Mouse (Mus musculus) hindbrain, embryonic 14.5 days (tissue): Measurements from ENCODE around the gene Fermt2. TPM values are rescaled to one million over a fixed set of nuclear protein-coding genes. Genes with fewer than 3 reads are reported as not detected.

Source experiments
- ATAC-seq: fragments of 200-750 bp; cut with Nextera tagmentation; 2 replicates; pipeline ENCODE4 v1.8.0; 2017; ENCODE audit warnings: moderate number of reproducible peaks, mild to moderate bottlenecking, moderate TSS enrichment, moderate library complexity; ENCODE audit not compliant: low FRiP score
- DNase-seq: peaks from one replicate; pipeline ENCODE4 v3.0.0-alpha.2; 2015; ENCODE audit warnings: low spot score
- H3K27ac ChIP-seq: fragments of 300-500 bp; sonication (generic); 2 replicates; pipeline ENCODE4 v1.5.1; 2014; ENCODE audit warnings: mild to moderate bottlenecking, moderate library complexity
- H3K27me3 ChIP-seq: fragments of 300-500 bp; sonication (generic); 2 replicates; pipeline ENCODE4 v1.6.1; 2014; ENCODE audit warnings: mild to moderate bottlenecking, low read length, mixed read lengths; ENCODE audit not compliant: control insufficient read depth, insufficient read depth
- H3K36me3 ChIP-seq: fragments of 300-500 bp; sonication (generic); replicated peaks from 2 replicates; pipeline ENCODE4 v1.6.1; 2014; ENCODE audit not compliant: control insufficient read depth, insufficient read depth
- H3K4me1 ChIP-seq: fragments of 300-500 bp; sonication (generic); replicated peaks from 2 replicates; pipeline ENCODE4 v1.6.1; 2014; ENCODE audit warnings: antibody characterized with exemption, low read length, mixed read lengths; ENCODE audit not compliant: control insufficient read depth, insufficient read depth
- H3K4me2 ChIP-seq: fragments of 300-500 bp; sonication (generic); replicated peaks from 2 replicates; pipeline ENCODE4 v1.6.1; 2014; ENCODE audit warnings: mild to moderate bottlenecking, moderate library complexity
- H3K4me3 ChIP-seq: fragments of 300-500 bp; sonication (generic); replicated peaks from 2 replicates; pipeline ENCODE4 v1.5.1; 2014; ENCODE audit warnings: mild to moderate bottlenecking, low read length
- H3K9ac ChIP-seq: fragments of 300-500 bp; sonication (generic); 2 replicates; pipeline ENCODE4 v1.6.1; 2014
- H3K9me3 ChIP-seq: fragments of 300-500 bp; sonication (generic); 2 replicates; pipeline ENCODE4 v1.6.1; 2016; ENCODE audit warnings: low read length; ENCODE audit not compliant: control insufficient read depth
- WGBS: fragments of 180-500 bp; shearing (Covaris S2); extraction: QIAGEN DNeasy Blood & Tissue Kit; methylation state at CpG from one replicate; pipeline ENCODE4 v1.1.7; 2014; 5-methylcytosine and 5-hydroxymethylcytosine counted together
- polyA plus RNA-seq: library from polyadenylated mRNA; unstranded; fragments of >200 nt; fragmentation: Nextera tagmentation; extraction: Ambion mirVana; gene quantifications from 2 replicates; pipeline ENCODE4 v1.2.1, GENCODE M21; 2014

The Fermt2 gene
- polyA plus RNA-seq, 1 experiment from 2014 or later: 63.9 TPM

DNA sequence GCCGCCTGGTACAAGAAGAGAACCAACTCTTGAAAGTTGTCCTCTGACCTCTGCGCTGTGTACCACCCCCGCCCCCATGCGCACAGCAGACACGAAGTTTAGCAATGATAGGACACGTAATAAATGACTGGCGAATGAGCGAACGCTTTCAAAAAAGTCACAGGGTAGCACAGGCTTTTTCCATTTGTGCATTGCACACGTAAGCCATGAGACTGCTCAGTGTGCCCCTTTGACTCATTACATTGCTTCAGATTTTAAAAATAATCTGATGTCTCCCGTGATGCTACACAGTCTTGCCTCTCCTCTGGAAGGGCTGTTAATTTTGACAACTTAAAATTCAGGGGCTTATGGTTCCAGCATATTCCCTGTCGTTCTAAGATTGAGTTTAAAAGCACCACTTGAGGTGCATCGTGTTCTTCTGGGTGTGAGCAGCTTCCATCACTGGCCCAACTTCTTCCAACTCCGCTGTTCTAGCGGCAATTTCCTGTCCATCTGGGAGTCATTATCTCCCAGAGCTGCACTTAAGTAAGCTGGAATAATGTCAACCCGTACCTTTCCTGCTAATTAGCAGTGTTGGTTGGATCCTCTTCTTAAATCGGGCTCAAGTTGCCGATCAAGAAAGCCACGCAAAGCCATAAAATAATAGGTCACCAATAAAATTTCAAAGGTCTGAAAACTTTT is 91.5 kb downstream of the Fermt2 start:
- Histone ChIP-seq H3K27me3 (no peaks in the 10 kb centered on the region), H3K4me2 (no peak overlapping the region), H3K9me3 (no peaks in the 10 kb centered on the region), H3K36me3 (no peaks in the 10 kb centered on the region), H3K27ac (no peak overlapping the region), H3K4me3 (no peak overlapping the region), H3K9ac (no peak overlapping the region), H3K4me1 (no peaks in the 10 kb centered on the region)
- DNase-seq (no peak), ATAC-seq (no peak)
- 84% methylated on average over 19 of the region's 19 CpGs for WGBS

DNA sequence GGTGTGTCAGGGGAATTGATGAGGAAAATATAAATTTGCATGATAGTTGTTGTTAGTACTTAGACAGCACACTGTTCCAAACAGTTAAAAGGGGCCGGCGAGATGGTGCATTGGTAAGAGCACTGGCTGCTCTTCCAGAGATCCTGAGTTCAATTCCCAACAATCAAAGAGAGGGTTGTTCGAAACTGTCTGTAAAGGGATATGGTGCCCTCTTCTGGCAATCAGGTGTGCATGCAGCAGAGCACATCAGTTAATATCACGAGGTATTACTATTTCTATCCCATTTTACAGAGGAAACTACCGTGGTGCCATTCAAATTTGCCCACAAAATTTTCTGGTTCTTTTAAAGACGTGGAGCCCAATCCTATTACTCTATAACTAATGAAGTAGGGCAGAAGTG is 95.7 kb downstream of the Fermt2 start:
- DNase-seq (no peak), ATAC-seq (no peak)
- Histone ChIP-seq H3K27ac (no peak overlapping the region), H3K36me3 (no peaks in the 10 kb centered on the region), H3K4me2 (no peak overlapping the region), H3K27me3 (no peaks in the 10 kb centered on the region), H3K4me1 (no peaks in the 10 kb centered on the region), H3K4me3 (no peak overlapping the region), H3K9me3 (peaks cover 4% of the 10 kb centered on the region; the same call in 1 of the 2 replicates), H3K9ac (no peak overlapping the region)
- WGBS: 72% methylated on average over 6 of the region's 6 CpGs

DNA sequence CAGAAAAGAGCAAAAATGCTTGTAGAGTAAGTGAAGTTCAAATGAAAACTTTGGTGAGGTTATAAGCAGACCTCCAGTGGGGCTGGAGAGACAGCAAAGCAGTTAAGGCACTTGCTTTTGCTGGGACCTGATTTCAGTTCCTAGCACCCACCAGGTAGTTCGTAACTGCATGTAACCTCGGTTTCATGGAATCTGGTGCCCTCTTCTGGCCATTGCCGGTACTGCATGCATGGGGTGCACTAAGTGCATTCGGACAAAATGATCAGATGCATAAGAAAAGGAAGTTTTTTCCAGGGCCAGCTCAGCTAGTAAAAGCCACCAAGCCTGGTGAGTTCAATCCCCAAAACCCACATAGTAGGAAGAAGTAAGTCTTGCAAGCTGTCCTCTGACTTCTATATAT is 97.9 kb downstream of the Fermt2 start:
- ATAC-seq (no peak), DNase-seq (no peak)
- Histone ChIP-seq H3K9ac (no peak overlapping the region), H3K36me3 (no peaks in the 10 kb centered on the region), H3K4me1 (no peaks in the 10 kb centered on the region), H3K4me3 (no peak overlapping the region), H3K9me3 (peaks cover 4% of the 10 kb centered on the region; the same call in 1 of the 2 replicates), H3K27ac (no peak overlapping the region), H3K4me2 (no peak overlapping the region), H3K27me3 (no peaks in the 10 kb centered on the region)
- 77% methylated on average over 4 of the region's 4 CpGs for WGBS

DNA sequence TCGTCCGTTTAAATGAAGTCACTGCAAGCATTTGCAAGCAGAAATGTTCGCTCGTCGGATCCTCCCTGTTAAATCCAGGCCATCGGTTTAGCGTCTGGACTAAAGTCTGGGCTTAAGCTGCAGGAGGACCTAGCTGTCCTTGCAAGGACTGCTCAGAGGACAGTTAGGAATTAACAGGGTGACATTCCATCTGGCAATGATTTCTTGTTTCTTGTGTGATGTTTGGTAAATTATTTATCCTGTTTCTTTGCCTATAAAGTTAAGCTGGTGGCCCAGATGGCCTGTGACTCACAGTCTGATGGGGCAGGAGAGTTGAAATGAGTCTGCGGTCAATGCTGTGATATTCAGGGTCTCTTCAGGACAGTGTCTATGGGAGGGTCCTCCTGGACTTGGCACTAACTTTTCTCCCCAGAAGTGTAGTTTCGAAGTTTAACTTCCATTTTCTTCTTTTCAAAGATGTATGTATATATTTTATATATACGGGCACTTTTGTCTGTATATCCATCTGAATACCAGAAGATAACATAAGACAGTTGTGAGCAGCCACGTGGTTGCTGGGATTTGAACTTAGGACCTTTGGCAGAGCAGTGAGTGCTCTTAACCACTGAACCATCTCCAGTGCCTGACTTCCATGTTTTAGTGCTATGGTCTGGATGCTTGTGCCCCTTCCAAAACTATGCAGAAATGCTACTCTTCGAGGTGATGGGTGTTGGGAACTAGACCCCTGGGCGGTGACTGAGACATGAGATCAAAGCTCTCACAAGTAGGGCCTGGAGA is 99.7 kb downstream of the Fermt2 start:
- Histone ChIP-seq H3K27ac (no peak overlapping the region), H3K4me3 (no peak overlapping the region), H3K4me1 (no peaks in the 10 kb centered on the region), H3K27me3 (no peaks in the 10 kb centered on the region), H3K4me2 (no peak overlapping the region), H3K36me3 (no peaks in the 10 kb centered on the region), H3K9me3 (peaks cover 4% of the 10 kb centered on the region), H3K9ac (no peak overlapping the region)
- no peak for DNase-seq
- 93% methylated on average over 13 of the region's 13 CpGs for WGBS
- no peak for ATAC-seq

DNA sequence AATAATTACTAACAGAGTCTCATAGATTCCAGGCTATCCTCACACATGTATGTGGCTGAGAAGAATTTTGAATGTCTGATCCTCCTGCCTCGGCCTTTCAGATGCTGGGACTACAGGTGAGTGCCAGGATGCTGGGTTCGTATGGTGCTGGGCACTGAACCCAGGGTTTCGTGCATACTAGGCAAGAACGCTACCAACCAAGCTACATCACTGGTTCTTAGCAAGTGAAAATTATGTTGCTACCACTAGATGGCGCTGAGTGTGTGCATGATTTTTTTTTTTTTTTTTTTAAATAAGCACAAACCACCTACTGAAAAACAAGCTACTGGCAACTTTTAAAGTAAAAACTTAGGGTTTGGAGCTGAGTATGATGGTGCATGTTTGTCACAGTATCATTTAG is 106.7 kb downstream of the Fermt2 start:
- H3K4me3 ChIP-seq: no peak overlapping the region
- no peaks in the 10 kb centered on the region; the same call in 1 of the 2 replicates for H3K9me3 ChIP-seq
- no peak overlapping the region for H3K4me2 ChIP-seq
- H3K27ac ChIP-seq: no peak overlapping the region
- WGBS: 8% methylated on average over 5 of the region's 5 CpGs
- H3K36me3 ChIP-seq: no peaks in the 10 kb centered on the region
- DNase-seq (peak; percentile 90), ATAC-seq (peak; percentile 60; the same call in 1 of the 2 replicates)
- no peaks in the 10 kb centered on the region for H3K27me3 ChIP-seq
- no peaks in the 10 kb centered on the region for H3K4me1 ChIP-seq
- no peak overlapping the region for H3K9ac ChIP-seq

DNA sequence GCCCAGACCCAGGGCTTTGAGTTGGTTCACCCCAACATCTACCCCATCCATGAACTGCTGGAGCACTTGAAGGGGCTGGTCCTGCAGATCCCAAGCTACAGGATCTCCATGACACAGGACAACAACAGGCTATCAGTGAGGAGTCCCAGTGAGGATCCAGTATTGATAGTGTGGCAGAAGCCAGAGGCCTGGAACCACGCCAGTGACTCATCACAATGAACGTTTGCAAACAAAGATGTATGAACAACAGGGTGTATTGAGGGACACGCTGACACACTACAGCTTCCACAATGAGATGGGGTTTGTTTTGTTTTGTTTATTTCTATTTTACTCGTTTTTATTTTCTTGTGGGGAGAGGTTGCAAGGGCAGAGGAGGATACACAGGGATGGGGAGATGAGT is 107.5 kb downstream of the Fermt2 start:
- Histone ChIP-seq H3K27ac (no peak overlapping the region), H3K4me1 (no peaks in the 10 kb centered on the region), H3K4me2 (no peak overlapping the region), H3K4me3 (no peak overlapping the region), H3K27me3 (no peaks in the 10 kb centered on the region), H3K9ac (no peak overlapping the region), H3K36me3 (no peaks in the 10 kb centered on the region), H3K9me3 (no peaks in the 10 kb centered on the region; the same call in 1 of the 2 replicates)
- no peak for ATAC-seq
- DNase-seq: no peak
- WGBS: 49% methylated on average over 4 of the region's 4 CpGs

DNA sequence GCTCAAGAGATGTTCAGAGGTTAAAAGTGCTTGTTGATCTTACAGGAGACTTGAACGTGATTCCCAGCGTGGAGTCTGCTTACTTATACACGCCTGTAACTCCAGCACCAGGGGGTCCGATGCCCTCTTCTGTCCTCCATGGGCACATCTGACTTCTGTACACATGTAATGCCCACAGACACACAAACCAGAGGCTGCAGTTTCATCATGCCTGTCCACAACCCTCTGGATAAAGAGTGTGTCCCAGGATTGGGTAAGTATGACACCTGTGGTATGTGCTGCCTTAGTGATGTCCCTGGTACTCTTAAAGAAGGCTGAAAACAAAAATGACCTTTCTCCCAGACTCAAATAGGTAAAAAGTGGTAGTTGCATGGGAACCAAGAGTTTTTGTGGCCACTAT is 110.6 kb downstream of the Fermt2 start:
- DNase-seq (no peak), ATAC-seq (no peak)
- no peak overlapping the region for H3K27ac ChIP-seq
- H3K9me3 ChIP-seq: no peaks in the 10 kb centered on the region
- H3K27me3 ChIP-seq: no peaks in the 10 kb centered on the region
- no peak overlapping the region for H3K4me3 ChIP-seq
- H3K36me3 ChIP-seq: no peaks in the 10 kb centered on the region
- no peaks in the 10 kb centered on the region for H3K4me1 ChIP-seq
- 89% methylated on average over 4 of the region's 4 CpGs for WGBS
- no peak overlapping the region for H3K4me2 ChIP-seq
- no peak overlapping the region for H3K9ac ChIP-seq

DNA sequence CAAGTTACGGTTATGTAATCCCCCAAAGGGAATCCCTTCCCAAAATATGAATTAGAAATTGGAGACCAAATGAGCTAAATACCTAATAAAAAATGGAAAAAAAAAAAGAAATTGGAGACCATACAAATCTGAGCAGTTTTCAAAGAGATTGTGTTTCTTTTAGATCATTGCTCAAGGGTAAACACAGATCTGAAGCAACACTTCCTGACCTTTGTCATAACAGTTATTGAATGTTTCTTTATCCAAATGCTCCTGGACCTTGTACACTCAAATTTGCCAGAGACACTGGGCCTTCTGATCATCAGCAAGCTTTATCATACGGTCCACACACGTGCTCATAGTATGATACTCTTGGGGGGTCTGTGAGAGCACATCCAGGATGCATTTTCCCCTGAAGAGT is 111.4 kb downstream of the Fermt2 start:
- no peaks in the 10 kb centered on the region for H3K9me3 ChIP-seq
- no peak overlapping the region for H3K27ac ChIP-seq
- H3K4me2 ChIP-seq: no peak overlapping the region
- H3K4me1 ChIP-seq: no peaks in the 10 kb centered on the region
- no peaks in the 10 kb centered on the region for H3K36me3 ChIP-seq
- ATAC-seq: no peak
- 93% methylated on average over 3 of the region's 3 CpGs for WGBS
- no peak overlapping the region for H3K4me3 ChIP-seq
- no peak overlapping the region for H3K9ac ChIP-seq
- DNase-seq: no peak
- H3K27me3 ChIP-seq: no peaks in the 10 kb centered on the region

DNA sequence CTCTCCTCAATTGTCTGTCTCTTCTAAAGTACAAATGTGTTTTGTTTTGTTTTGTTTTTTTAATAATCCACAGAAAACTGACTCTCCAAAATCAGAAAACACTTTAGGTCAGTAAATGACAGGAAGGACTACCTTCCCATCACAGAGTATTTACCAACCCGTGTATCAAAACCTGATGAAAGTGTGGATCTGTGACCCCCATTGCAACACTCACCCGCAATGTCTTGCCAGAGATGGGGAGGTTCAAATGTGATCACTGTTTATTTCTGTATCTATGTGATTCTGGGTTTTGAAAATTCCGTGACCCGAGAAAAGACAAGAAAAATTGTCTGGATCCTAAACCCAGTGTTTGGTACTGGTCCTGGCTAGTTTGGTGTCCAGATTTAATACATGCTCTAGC is 113.7 kb downstream of the Fermt2 start:
- no peak overlapping the region for H3K27ac ChIP-seq
- no peaks in the 10 kb centered on the region for H3K4me1 ChIP-seq
- DNase-seq (no peak), ATAC-seq (no peak)
- no peak overlapping the region for H3K4me3 ChIP-seq
- H3K36me3 ChIP-seq: no peaks in the 10 kb centered on the region
- no peaks in the 10 kb centered on the region for H3K27me3 ChIP-seq
- H3K4me2 ChIP-seq: no peak overlapping the region
- H3K9ac ChIP-seq: no peak overlapping the region
- 96% methylated on average over 4 of the region's 4 CpGs for WGBS
- H3K9me3 ChIP-seq: no peaks in the 10 kb centered on the region
